Mouse (Mus musculus): ENCODE results near the gene Slc28a3. TPM values are rescaled to one million over a fixed set of nuclear protein-coding genes. Genes with fewer than 3 reads are reported as not detected.
A peak's percentile ranks its signal among the peaks of the same experiment; 100 is the strongest.

Gene Slc28a3
- 0.01 TPM for polyA plus RNA-seq (2021)

DNA sequence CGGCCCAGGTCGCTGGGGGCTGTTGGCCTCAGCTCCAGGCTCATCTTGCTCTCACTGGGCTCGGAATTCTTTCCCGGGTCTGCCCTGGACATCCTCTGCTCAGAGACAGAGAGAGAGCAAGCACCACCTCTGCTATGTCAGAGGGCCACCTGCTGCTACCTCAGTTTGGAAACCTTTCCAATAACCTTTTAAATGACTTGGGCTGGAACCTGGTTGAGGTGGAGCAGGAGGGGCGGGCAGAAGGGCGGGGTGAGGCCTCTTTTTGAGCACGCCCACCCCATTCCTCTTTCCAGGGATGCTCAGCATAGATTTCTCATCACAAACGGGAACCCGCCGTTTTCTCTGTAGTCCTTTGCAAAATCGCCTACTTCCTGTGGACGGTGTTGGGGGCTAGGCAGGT is at the start of gene Slc28a3:
TSS of gene Slc28a3 (minus strand) at position 162 of the 400 bp plus-strand sequence.
- ChIA-PET CTCF (no interaction called here), POLR2A (no interaction called here)
- TF ChIP-seq CTCF (IDR thresholded peaks at IDR 0.05) = no peak
- H3K27me3 ChIP-seq = peaks cover 23% of the 10 kb centered on the region
- no peak for ATAC-seq
- DNase-seq (ENCODE audit: low read depth, low spot score) = no peak
- in situ Hi-C loops (cut with MboI; ENCODE audit: low pct_unique_long_range_greater_than_20kb) = no loop called here

DNA sequence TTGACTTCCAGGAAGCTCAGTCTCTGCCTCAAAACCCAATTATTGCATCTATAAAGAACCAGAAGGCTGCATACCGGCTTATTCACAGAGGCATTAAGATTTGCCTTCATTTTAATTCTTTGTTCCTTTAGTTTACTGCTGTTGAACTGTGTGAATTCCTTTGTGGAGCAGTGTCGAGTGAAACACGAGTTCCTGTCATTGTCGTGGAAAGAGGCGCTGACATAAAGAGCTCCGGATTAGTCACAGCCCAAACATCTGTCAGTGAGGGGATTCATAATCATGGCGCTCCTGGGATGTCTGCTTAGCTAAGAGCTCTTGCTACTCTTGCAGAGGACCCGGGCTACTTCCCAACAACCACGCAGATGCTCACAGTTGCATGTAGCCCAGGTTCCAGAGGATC is 47.3 kb upstream of the Slc28a3 start:
- in situ Hi-C loops (cut with MboI; ENCODE audit: low pct_unique_long_range_greater_than_20kb) = no loop called here

DNA sequence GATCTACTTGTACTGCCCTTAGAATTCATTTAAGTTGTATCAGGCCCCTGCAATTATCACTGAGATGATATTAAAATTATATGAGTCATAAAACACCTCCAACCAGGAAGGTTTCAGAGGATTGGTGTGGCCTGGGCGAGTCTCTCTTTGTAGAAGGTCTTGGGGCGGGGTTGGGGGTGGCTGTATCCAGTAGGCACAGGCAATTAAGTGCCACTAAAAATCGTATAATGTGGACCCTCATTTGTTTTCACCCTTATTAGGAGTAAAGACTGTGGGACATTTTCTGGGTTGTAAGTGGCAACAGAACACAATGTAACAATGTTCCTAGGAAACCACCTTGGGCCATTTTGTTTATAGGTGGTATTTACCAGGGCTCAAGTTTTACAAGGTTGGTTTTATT is 46.2 kb upstream of the Slc28a3 start:
- no peak for TF ChIP-seq CTCF (IDR thresholded peaks at IDR 0.05)
- no peaks in the 10 kb centered on the region for H3K27me3 ChIP-seq
- CTCF ChIA-PET = no interaction called here
- no peak for DNase-seq (ENCODE audit: low read depth, low spot score)
- in situ Hi-C loops (cut with MboI; ENCODE audit: low pct_unique_long_range_greater_than_20kb) = no loop called here
- no peak for ATAC-seq
- POLR2A ChIA-PET = no interaction called here

More for the DNA sequence above, 47.3 kb upstream of the Slc28a3 start:
- no peak for TF ChIP-seq CTCF (IDR thresholded peaks at IDR 0.05)
- no peak for ATAC-seq
- no peaks in the 10 kb centered on the region for H3K27me3 ChIP-seq
- CTCF ChIA-PET = no interaction called here
- POLR2A ChIA-PET = no interaction called here
- no peak for DNase-seq (ENCODE audit: low read depth, low spot score)

DNA sequence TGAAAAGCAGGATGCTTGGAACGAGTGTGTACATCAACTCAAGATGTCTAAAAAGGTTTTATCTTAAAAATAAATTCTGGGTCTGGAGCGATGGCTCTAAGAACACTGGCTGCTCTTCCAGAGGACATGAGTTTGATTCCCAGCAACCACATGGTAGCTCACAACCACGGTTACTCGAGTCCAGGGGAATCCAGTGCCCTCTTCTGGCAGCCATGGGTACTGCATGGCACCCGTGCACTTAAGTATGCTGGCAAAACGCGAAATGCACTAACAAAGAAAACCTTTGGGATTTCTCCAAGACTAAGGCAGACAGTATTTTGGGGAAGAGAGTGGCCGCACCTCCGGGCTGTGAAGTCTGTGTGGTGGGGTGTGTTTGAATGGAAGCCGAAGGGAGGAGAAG is 44.9 kb upstream of the Slc28a3 start:
- CTCF ChIA-PET = no interaction called here
- ATAC-seq = no peak
- POLR2A ChIA-PET = no interaction called here
- H3K27me3 ChIP-seq = no peaks in the 10 kb centered on the region
- no peak for DNase-seq (ENCODE audit: low read depth, low spot score)
- no peak for TF ChIP-seq CTCF (IDR thresholded peaks at IDR 0.05)
- in situ Hi-C loops (cut with MboI; ENCODE audit: low pct_unique_long_range_greater_than_20kb) = no loop called here

DNA sequence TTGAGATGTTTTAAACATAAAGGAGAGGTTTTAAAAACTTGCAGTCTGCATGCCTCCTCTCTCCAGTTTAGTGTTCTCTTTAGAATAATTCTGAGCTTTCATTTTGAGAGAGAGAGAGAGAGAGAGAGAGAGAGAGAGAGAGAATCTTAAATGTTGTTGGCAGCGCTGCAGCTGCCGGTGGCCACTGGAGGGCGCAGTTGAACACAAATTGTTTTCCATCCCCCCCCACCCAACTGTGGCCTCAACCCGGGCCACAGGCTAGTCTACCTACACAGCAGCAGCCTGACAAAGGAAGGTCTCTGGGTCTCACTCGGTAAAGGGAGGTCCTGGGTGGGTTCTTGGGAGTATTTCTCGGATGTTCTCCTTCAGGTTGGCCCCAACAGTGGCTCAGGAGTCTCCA is 29.7 kb upstream of the Slc28a3 start:
- ChIA-PET CTCF (interaction anchor here (0.7 to 1.5 kb wide), 2 partner anchors 519 to 854 kb away, joined by 3 read pairs; no protein-coding TSS in a partner anchor), POLR2A (no interaction called here)
- DNase-seq (ENCODE audit: low read depth, low spot score) (no peak), ATAC-seq (no peak)
- TF ChIP-seq CTCF (IDR thresholded peaks at IDR 0.05) = peak; percentile 65
- peaks cover 7% of the 10 kb centered on the region for H3K27me3 ChIP-seq
- in situ Hi-C loops (cut with MboI; ENCODE audit: low pct_unique_long_range_greater_than_20kb) = loop anchor here (25.0 kb wide), 2 partner anchors 422 to 722 kb away; no protein-coding TSS in a partner anchor

DNA sequence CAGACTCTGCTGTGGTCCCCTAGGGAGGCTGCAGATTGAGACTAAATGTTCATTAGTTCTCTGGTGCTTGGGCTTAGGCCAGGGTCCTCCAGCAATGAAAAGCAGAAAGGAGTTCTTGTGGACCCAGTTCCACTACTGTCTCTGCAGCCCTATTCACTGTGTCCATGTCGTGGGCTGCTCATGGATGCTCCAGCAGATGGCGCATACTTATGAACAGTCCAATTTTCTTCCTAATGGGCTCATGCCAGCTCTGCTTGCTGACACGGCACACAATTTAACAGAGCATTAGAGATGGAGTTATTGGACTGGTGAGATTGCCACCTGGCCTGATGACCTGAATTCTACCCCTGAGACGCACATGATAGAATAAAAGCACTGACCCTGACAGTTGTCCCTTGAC is 28.3 kb upstream of the Slc28a3 start:
- TF ChIP-seq CTCF (IDR thresholded peaks at IDR 0.05) = peak; percentile 59
- peaks cover 9% of the 10 kb centered on the region for H3K27me3 ChIP-seq
- POLR2A ChIA-PET = no interaction called here
- CTCF ChIA-PET = interaction anchor here (1.5 kb wide), 1 partner anchor 856 kb away, joined by 3 read pairs; no protein-coding TSS in a partner anchor
- ATAC-seq = peak; percentile 20
- DNase-seq (ENCODE audit: low read depth, low spot score) = no peak
- in situ Hi-C loops (cut with MboI; ENCODE audit: low pct_unique_long_range_greater_than_20kb) = loop anchor here (10.0 to 25.0 kb wide), 4 partner anchors 423 to 1086 kb away; no protein-coding TSS in a partner anchor

DNA sequence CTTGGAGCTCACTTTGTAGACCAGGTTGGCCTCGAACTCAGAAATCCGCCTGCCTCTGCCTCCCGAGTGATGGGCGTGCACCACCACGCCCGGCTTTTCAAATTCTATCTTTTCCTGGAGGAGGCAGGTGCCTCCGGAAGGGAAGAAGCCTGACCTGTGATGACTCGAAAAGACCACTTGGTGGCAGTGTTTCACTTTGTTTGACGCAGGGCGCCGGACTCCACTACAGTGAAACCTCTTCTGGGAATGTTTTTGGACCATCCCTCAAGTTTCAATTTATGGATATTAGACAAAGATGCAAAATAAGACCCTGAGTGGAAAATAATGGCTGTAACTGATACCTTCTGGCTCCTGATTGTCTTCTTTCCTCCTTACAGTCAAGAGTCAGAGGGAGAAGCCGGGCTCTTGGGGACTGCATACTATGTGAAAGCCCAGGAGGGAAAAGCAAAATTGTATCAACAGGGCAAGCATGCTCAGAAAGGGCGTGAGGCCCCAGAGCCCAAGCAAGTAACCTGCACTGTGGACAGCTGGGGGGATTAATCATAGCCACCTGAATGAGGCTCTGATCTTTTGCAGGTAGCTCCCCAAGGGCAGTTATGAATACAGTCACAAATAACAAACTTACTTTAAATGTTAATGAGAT is 26.8 kb upstream of the Slc28a3 start:
- ATAC-seq (peak; percentile 57), DNase-seq (ENCODE audit: low read depth, low spot score) (no peak)
- POLR2A ChIA-PET = interaction anchor here (0.8 kb wide), 1 partner anchor 66 kb away, joined by 3 read pairs; no protein-coding TSS in a partner anchor
- peaks cover 9% of the 10 kb centered on the region for H3K27me3 ChIP-seq
- CTCF ChIA-PET = interaction anchor here (1.1 to 1.2 kb wide), 2 partner anchors 47 to 436 kb away, joined by 3 to 4 read pairs; no protein-coding TSS in a partner anchor
- in situ Hi-C loops (cut with MboI; ENCODE audit: low pct_unique_long_range_greater_than_20kb) = loop anchor here (10.0 to 25.0 kb wide), 4 partner anchors 425 to 1087 kb away; no protein-coding TSS in a partner anchor
- peak; percentile 71 for TF ChIP-seq CTCF (IDR thresholded peaks at IDR 0.05)

DNA sequence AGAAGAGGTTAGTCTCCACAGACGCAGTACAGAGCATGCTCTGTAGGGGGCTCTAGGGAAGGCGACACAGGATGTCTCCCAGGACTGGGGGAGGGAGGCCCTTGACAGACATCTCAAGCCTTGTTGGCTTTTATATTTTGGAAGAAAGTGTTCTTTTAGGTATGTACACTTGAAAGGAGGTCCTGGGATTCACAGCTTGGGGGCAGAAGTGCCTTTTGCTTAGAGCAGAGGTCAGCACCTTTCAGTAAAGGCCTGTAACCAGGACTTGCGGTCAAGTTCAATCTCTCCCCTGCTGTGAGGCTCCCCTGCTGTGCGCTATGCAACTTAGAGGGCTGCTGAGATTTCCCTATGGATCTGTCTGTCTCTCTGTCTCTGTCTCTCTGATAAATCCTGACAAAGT is 23.2 kb upstream of the Slc28a3 start:
- in situ Hi-C loops (cut with MboI; ENCODE audit: low pct_unique_long_range_greater_than_20kb) = loop anchor here (10.0 to 25.0 kb wide), 4 partner anchors 428 to 1091 kb away; no protein-coding TSS in a partner anchor
- ATAC-seq (no peak), DNase-seq (ENCODE audit: low read depth, low spot score) (no peak)
- CTCF ChIA-PET = interaction anchor here (0.7 kb wide), 1 partner anchor 90 kb away, joined by 3 read pairs; no protein-coding TSS in a partner anchor
- TF ChIP-seq CTCF (IDR thresholded peaks at IDR 0.05) = no peak
- POLR2A ChIA-PET = no interaction called here
- H3K27me3 ChIP-seq = peaks cover 9% of the 10 kb centered on the region

DNA sequence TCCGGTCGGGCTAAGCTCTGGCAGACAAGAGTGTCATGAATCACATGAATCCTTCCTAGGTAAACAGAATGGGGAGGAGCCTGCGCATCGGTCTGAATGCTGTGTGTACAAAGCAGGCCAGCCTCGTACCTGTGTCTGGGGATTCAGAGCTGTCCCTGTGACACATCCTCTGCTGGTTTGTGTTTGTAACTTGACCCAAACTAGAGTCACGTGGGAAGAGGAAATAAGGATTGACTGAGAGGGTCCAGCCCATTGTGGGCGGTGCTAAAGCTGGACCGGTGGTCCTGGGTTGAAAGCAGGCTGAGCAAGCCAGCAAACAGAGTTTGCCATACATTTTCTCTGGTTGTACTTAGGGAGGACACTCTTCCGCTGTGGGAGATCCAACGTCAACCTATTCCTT is 20.1 kb upstream of the Slc28a3 start:
- ATAC-seq = no peak
- in situ Hi-C loops (cut with MboI; ENCODE audit: low pct_unique_long_range_greater_than_20kb) = loop anchor here (10.0 to 25.0 kb wide), 4 partner anchors 432 to 1094 kb away; no protein-coding TSS in a partner anchor
- ChIA-PET POLR2A (no interaction called here), CTCF (no interaction called here)
- no peak for TF ChIP-seq CTCF (IDR thresholded peaks at IDR 0.05)
- no peak for DNase-seq (ENCODE audit: low read depth, low spot score)
- peaks cover 5% of the 10 kb centered on the region for H3K27me3 ChIP-seq

DNA sequence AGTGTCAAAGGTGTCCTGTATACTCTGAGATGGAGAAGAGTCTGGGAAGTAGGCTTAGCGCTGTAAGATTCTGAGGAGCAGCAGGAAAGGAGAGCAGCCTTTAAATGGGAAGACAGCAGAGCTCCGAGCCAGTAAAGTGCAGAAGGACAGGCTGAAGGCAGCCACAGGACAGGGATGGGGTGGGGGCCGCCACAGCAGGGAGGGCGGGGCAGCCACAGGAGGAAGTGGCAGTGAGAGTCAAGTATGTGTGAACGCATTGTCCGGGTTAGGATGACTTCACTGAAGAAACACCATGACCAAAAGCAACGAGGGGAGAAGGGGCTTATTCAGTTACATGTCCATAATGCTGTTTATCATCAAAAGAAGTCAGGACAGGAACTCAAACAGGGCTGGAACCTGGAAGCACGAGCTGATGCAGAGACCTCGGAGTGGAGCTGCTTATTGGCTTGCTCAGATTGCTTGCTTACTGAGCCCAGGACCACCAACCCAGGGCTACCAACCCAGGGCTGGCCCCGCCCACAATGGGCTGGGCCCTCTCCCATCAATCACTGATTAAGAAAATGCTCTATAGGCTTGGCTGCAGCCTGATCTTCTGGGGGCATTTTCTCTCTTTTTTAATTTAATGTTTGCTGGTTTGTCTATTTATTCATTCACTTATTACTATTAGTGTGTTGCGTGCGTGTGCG is 18.8 kb upstream of the Slc28a3 start:
- DNase-seq (ENCODE audit: low read depth, low spot score) (no peak), ATAC-seq (no peak)
- in situ Hi-C loops (cut with MboI; ENCODE audit: low pct_unique_long_range_greater_than_20kb) = loop anchor here (10.0 to 25.0 kb wide), 4 partner anchors 433 to 1095 kb away; no protein-coding TSS in a partner anchor
- TF ChIP-seq CTCF (IDR thresholded peaks at IDR 0.05) = no peak
- CTCF ChIA-PET = no interaction called here
- H3K27me3 ChIP-seq = no peaks in the 10 kb centered on the region
- POLR2A ChIA-PET = no interaction called here

DNA sequence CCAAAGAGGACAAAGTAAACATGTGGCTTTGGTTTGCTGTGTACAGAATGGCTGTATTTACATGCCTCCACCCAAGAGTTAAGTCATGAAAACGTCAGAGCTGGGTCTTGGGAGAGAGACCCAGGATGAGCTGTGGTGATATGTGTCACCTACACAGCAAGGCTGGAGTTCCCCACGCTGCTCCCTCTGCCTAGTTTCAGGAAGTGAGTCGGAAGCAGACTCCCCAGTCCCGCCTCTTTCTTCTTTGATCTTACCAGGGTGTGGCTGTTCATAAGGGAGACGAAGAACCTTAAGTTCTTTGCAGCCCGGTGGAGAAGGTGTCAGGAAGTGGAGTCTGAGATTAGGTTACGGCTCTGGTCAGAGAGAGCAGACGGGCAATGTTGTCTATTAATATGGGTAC is 12.0 kb upstream of the Slc28a3 start:
- in situ Hi-C loops (cut with MboI; ENCODE audit: low pct_unique_long_range_greater_than_20kb) = no loop called here
- POLR2A ChIA-PET = no interaction called here

More for the DNA sequence above, 12.0 kb upstream of the Slc28a3 start:
- DNase-seq (ENCODE audit: low read depth, low spot score) (no peak), ATAC-seq (no peak)
- CTCF ChIA-PET = no interaction called here
- H3K27me3 ChIP-seq = no peaks in the 10 kb centered on the region
- no peak for TF ChIP-seq CTCF (IDR thresholded peaks at IDR 0.05)

Measured in Patski (cell line).